Mouse (Mus musculus): Measurements from ENCODE around the gene Hs6st3.

- TF ChIP-seq CTCF (IDR thresholded peaks at IDR 0.05; ENCODE audit: low read depth) (no peak), EP300 (IDR thresholded peaks at IDR 0.05; ENCODE audit: low read depth) (no peak)
Measured at GRCm38 (mm10) chr14:119914508-119914907, 776.4 kb downstream of the Hs6st3 start.
